Mouse (Mus musculus) testis, adult 2 months (tissue): Measurements from ENCODE around the gene Gramd1b. TPM values are rescaled to one million over a fixed set of nuclear protein-coding genes. Genes with fewer than 3 reads are reported as not detected.

ENCODE experiments used
- H3K27ac ChIP-seq: fragments of 200-500 bp; 2 replicates; pipeline ENCODE4 v1.5.1; 2012; ENCODE audit warnings: low read depth, low read length; ENCODE audit not compliant: control insufficient read depth, insufficient read depth
- H3K27me3 ChIP-seq: fragments of 200-500 bp; 2 replicates; pipeline ENCODE4 v1.6.1; 2012; ENCODE audit warnings: mild to moderate bottlenecking, low read length, moderate library complexity; ENCODE audit not compliant: control insufficient read depth, insufficient read depth
- H3K36me3 ChIP-seq: fragments of 200-500 bp; 2 replicates; pipeline ENCODE4 v1.6.1; 2012; ENCODE audit warnings: mild to moderate bottlenecking, low read length; ENCODE audit not compliant: control insufficient read depth, insufficient read depth
- H3K4me1 ChIP-seq: fragments of 200-500 bp; 2 replicates; pipeline ENCODE4 v1.6.1; 2012; ENCODE audit warnings: low read length; ENCODE audit not compliant: control insufficient read depth, insufficient read depth
- H3K4me3 ChIP-seq: fragments of 200-500 bp; 2 replicates; pipeline ENCODE4 v1.5.1; 2012; ENCODE audit warnings: low read depth, mild to moderate bottlenecking, low read length, moderate library complexity, mixed read lengths; ENCODE audit not compliant: control insufficient read depth
- CTCF ChIP-seq: fragments of 200-500 bp; IDR thresholded peaks from 2 replicates; pipeline ENCODE4 v1.5.1; 2012; ENCODE audit warnings: low read depth, mild to moderate bottlenecking, inconsistent platforms, low read length, moderate library complexity; ENCODE audit not compliant: control insufficient read depth, insufficient read depth, insufficient replicate concordance
- POLR2A ChIP-seq: fragments of 200-500 bp; IDR thresholded peaks from 2 replicates; pipeline ENCODE4 v1.6.1; 2012; ENCODE audit warnings: low read depth, mild to moderate bottlenecking, inconsistent platforms, low read length, moderate library complexity; ENCODE audit not compliant: control insufficient read depth
- polyA plus RNA-seq: library from polyadenylated mRNA; depleted of rRNA; stranded (reverse); fragments of >200 nt; gene quantifications from 2 replicates; pipeline ENCODE4 v1.2.3, GENCODE M21; 2012

Gene Gramd1b
- polyA plus RNA-seq, 1 experiment, result 143 TPM

DNA sequence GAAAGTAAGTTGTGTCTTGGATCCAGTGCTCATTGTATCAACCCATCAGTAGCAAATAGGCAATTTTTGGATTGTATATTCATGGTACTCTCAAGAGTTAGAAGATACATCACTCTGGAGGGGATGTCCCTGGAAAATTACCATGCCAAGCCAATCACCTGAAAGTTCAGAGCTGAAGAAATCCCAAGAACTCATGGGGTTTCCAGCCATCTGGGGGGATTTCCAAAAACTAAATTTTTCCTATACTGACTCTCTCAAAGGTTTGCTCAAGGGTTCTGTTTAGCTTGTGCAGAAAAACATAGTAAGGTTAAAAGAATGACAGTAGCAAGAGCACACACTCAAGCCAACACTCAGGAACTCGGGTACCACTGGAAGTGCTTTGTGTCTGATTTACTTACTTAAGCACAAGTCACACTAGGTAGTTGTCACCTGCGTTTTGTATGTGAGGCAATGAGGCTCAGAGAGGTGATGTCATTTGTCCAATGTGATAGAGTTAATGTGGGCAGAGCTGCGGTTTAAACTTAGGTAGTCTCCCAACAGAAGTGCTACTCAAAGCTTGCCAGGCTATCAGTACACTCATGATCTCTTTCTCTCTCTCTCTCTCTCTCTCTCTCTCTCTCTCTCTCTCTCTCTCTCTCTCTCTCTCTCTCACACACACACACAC, 6.0 kb upstream of the Gramd1b start:
- no peak overlapping the region for H3K4me3 ChIP-seq
- no peak for TF ChIP-seq POLR2A
- no peak for TF ChIP-seq CTCF
- H3K36me3 ChIP-seq, result no peaks in the 10 kb centered on the region
- H3K27me3 ChIP-seq, result no peaks in the 10 kb centered on the region
- no peak overlapping the region for H3K27ac ChIP-seq
- H3K4me1 ChIP-seq, result no peaks in the 10 kb centered on the region

- H3K36me3 ChIP-seq, result no peaks in the 10 kb centered on the region
- TF ChIP-seq CTCF (no peak), POLR2A (no peak)
- H3K27ac ChIP-seq, result no peak overlapping the region
- H3K4me3 ChIP-seq, result peak overlapping the region; percentile 45
- no peaks in the 10 kb centered on the region for H3K27me3 ChIP-seq
- H3K4me1 ChIP-seq, result peaks cover 4% of the 10 kb centered on the region
Observed at GRCm38 (mm10) chr9:40530536-40530935, 647 bp downstream of the Gramd1b start.

- Histone ChIP-seq H3K27me3 (no peaks in the 10 kb centered on the region), H3K4me3 (no peak overlapping the region), H3K27ac (no peak overlapping the region), H3K4me1 (peaks cover 4% of the 10 kb centered on the region), H3K36me3 (no peaks in the 10 kb centered on the region)
- TF ChIP-seq CTCF, result no peak
- TF ChIP-seq POLR2A, result no peak
Observed at GRCm38 (mm10) chr9:40528733-40529132, 2.5 kb downstream of the Gramd1b start.

DNA sequence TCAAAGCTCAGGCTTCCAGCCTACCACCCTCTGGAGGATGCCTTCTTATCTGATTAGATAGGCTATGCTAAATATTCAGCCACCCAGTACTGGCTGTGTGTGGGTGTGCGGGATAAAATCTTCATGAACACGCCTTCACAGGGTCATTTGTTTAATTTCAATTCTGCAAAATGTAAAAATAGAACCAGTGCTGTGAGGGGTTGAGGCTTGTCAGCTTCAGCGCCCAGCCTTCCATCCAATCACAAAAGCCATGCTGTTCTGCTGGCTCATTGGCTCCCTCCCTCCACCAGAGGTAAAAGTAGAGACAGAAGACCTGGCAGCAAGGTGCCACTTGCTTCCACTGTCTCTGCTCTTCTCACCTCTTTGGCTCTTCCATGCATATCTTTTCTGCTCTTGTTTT, 4.3 kb downstream of the Gramd1b start:
- TF ChIP-seq POLR2A, result no peak
- TF ChIP-seq CTCF, result no peak
- Histone ChIP-seq H3K27me3 (no peaks in the 10 kb centered on the region), H3K27ac (no peak overlapping the region), H3K4me3 (no peak overlapping the region), H3K36me3 (no peaks in the 10 kb centered on the region), H3K4me1 (peaks cover 4% of the 10 kb centered on the region)

GRCm38 (mm10) chr9:40522156-40522555, 9.0 kb downstream of the Gramd1b start:
- Histone ChIP-seq H3K4me3 (no peak overlapping the region), H3K36me3 (no peaks in the 10 kb centered on the region), H3K4me1 (no peaks in the 10 kb centered on the region), H3K27ac (no peak overlapping the region), H3K27me3 (no peaks in the 10 kb centered on the region)
- TF ChIP-seq CTCF, result no peak

- no peak for TF ChIP-seq POLR2A
- TF ChIP-seq CTCF, result no peak
- Histone ChIP-seq H3K27me3 (no peaks in the 10 kb centered on the region), H3K36me3 (no peaks in the 10 kb centered on the region), H3K27ac (no peak overlapping the region), H3K4me3 (no peak overlapping the region), H3K4me1 (no peaks in the 10 kb centered on the region)
Observed at GRCm38 (mm10) chr9:40521097-40521496, 10.1 kb downstream of the Gramd1b start.

- Histone ChIP-seq H3K27me3 (no peaks in the 10 kb centered on the region), H3K4me3 (no peak overlapping the region), H3K4me1 (no peaks in the 10 kb centered on the region), H3K27ac (no peak overlapping the region), H3K36me3 (no peaks in the 10 kb centered on the region)
- TF ChIP-seq CTCF (no peak), POLR2A (no peak)
Observed at GRCm38 (mm10) chr9:40519294-40519693, 11.9 kb downstream of the Gramd1b start.

DNA sequence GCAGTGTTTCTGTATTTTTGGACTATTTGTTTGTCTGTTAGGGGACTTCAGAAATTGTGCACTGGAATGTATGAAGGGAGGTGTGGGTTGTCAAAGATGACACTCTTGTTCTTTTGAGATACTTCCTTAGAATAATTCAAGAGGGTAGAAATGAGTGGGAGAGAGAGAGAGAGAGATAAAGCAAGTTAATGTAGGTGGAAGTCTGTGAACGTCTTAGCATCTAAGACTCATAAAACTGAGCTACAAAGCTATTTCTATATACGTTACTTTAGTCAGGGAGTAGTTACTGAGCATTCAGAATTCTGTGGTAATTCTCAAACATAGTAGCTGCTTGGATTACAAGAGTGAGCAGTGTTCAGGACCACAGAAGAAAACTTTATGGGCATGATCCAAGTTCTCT, 19.2 kb downstream of the Gramd1b start:
- TF ChIP-seq CTCF (no peak), POLR2A (no peak)
- no peaks in the 10 kb centered on the region for H3K36me3 ChIP-seq
- H3K4me1 ChIP-seq, result no peaks in the 10 kb centered on the region
- no peak overlapping the region for H3K27ac ChIP-seq
- no peaks in the 10 kb centered on the region for H3K27me3 ChIP-seq
- H3K4me3 ChIP-seq, result no peak overlapping the region
